Mouse (Mus musculus): Measurements from ENCODE around the gene Sptan1. TPM values are rescaled to one million over a fixed set of nuclear protein-coding genes. Genes with fewer than 3 reads are reported as not detected.

The Sptan1 gene
- polyA plus RNA-seq, 1 experiment from 2014 or later, result 98.4 TPM

GRCm38 (mm10) chr2:29944723-29945122, 20.6 kb upstream of the Sptan1 start:
- Histone ChIP-seq H3K9me3 (ENCODE audit: control insufficient read depth, low read length) (no peaks in the 10 kb centered on the region), H3K27ac (ENCODE audit: low read length) (peak overlapping the region; percentile 93), H3K36me3 (ENCODE audit: control insufficient read depth, insufficient read depth, low read length) (peaks cover 55% of the 10 kb centered on the region), H3K4me2 (ENCODE audit: low read depth, low read length) (0 out of 2 replicates have a peak overlapping the region, but pooled peaks have one; percentile 12), H3K9ac (ENCODE audit: low read length) (no peak overlapping the region), H3K27me3 (ENCODE audit: control insufficient read depth, insufficient read depth, low read depth, low read length) (no peaks in the 10 kb centered on the region), H3K4me1 (replicated peaks; ENCODE audit: control insufficient read depth, insufficient read depth, low read length) (peaks cover 4% of the 10 kb centered on the region; the same call in 1 of the 2 replicates), H3K4me3 (ENCODE audit: low read length) (no peak overlapping the region)
- peak; percentile 91 for ATAC-seq (ENCODE audit: low read depth)
- 34% methylated on average over 1 of the region's 1 CpGs for WGBS

GRCm38 (mm10) chr2:29948896-29949295, 16.5 kb upstream of the Sptan1 start:
- Histone ChIP-seq H3K9ac (ENCODE audit: low read length) (no peak overlapping the region), H3K4me3 (ENCODE audit: low read length) (no peak overlapping the region), H3K9me3 (ENCODE audit: control insufficient read depth, low read length) (no peaks in the 10 kb centered on the region), H3K4me2 (ENCODE audit: low read depth, low read length) (no peak overlapping the region), H3K36me3 (ENCODE audit: control insufficient read depth, insufficient read depth, low read length) (peaks cover 52% of the 10 kb centered on the region), H3K4me1 (replicated peaks; ENCODE audit: control insufficient read depth, insufficient read depth, low read length) (peaks cover 4% of the 10 kb centered on the region; the same call in 1 of the 2 replicates), H3K27ac (ENCODE audit: low read length) (no peak overlapping the region), H3K27me3 (ENCODE audit: control insufficient read depth, insufficient read depth, low read depth, low read length) (no peaks in the 10 kb centered on the region)
- ATAC-seq (ENCODE audit: low read depth), result no peak
- WGBS, result 87% methylated on average over 5 of the region's 5 CpGs

GRCm38 (mm10) chr2:29961246-29961645, 4.1 kb upstream of the Sptan1 start:
- Histone ChIP-seq H3K9ac (ENCODE audit: low read length) (no peak overlapping the region), H3K27me3 (ENCODE audit: control insufficient read depth, insufficient read depth, low read depth, low read length) (no peaks in the 10 kb centered on the region), H3K36me3 (ENCODE audit: control insufficient read depth, insufficient read depth, low read length) (peaks cover 16% of the 10 kb centered on the region), H3K4me1 (replicated peaks; ENCODE audit: control insufficient read depth, insufficient read depth, low read length) (peaks cover 11% of the 10 kb centered on the region), H3K4me2 (ENCODE audit: low read depth, low read length) (no peak overlapping the region), H3K9me3 (ENCODE audit: control insufficient read depth, low read length) (no peaks in the 10 kb centered on the region), H3K4me3 (ENCODE audit: low read length) (no peak overlapping the region), H3K27ac (ENCODE audit: low read length) (no peak overlapping the region)
- WGBS, result 97% methylated on average over 7 of the region's 7 CpGs
- no peak for ATAC-seq (ENCODE audit: low read depth)

- Histone ChIP-seq H3K4me1 (replicated peaks; ENCODE audit: control insufficient read depth, insufficient read depth, low read length) (peaks cover 28% of the 10 kb centered on the region), H3K4me3 (ENCODE audit: low read length) (peak overlapping the region; percentile 94), H3K9ac (ENCODE audit: low read length) (peak overlapping the region; percentile 78), H3K27me3 (ENCODE audit: control insufficient read depth, insufficient read depth, low read depth, low read length) (no peaks in the 10 kb centered on the region), H3K4me2 (ENCODE audit: low read depth, low read length) (peak overlapping the region; percentile 70), H3K36me3 (ENCODE audit: control insufficient read depth, insufficient read depth, low read length) (no peaks in the 10 kb centered on the region; the same call in 1 of the 2 replicates), H3K9me3 (ENCODE audit: control insufficient read depth, low read length) (no peaks in the 10 kb centered on the region), H3K27ac (ENCODE audit: low read length) (peak overlapping the region; percentile 95)
- 11% methylated on average over 10 of the region's 10 CpGs for WGBS
- ATAC-seq (ENCODE audit: low read depth), result no peak
These were observed 758 bp upstream of the Sptan1 start for GRCm38 (mm10) chr2:29964354-29965249.

- H3K4me1 ChIP-seq (replicated peaks; ENCODE audit: control insufficient read depth, insufficient read depth, low read length), result peaks cover 28% of the 10 kb centered on the region
- no peaks in the 10 kb centered on the region for H3K9me3 ChIP-seq (ENCODE audit: control insufficient read depth, low read length)
- H3K27me3 ChIP-seq (ENCODE audit: control insufficient read depth, insufficient read depth, low read depth, low read length), result no peaks in the 10 kb centered on the region
- WGBS, result under 1% methylated on average over 36 of the region's 41 CpGs
- peak overlapping the region; percentile 95 for H3K27ac ChIP-seq (ENCODE audit: low read length)
- peak overlapping the region; percentile 70 for H3K4me2 ChIP-seq (ENCODE audit: low read depth, low read length)
- ATAC-seq (ENCODE audit: low read depth), result peak; percentile 11; the same call in 1 of the 2 replicates
- peak overlapping the region; percentile 98 for H3K9ac ChIP-seq (ENCODE audit: low read length)
- H3K4me3 ChIP-seq (ENCODE audit: low read length), result peak overlapping the region; percentile 94
- no peaks in the 10 kb centered on the region for H3K36me3 ChIP-seq (ENCODE audit: control insufficient read depth, insufficient read depth, low read length)
These were observed 546 bp downstream of the Sptan1 start for GRCm38 (mm10) chr2:29965906-29966305.

- H3K4me3 ChIP-seq (ENCODE audit: low read length), result peak overlapping the region; percentile 94
- no peaks in the 10 kb centered on the region for H3K27me3 ChIP-seq (ENCODE audit: control insufficient read depth, insufficient read depth, low read depth, low read length)
- ATAC-seq (ENCODE audit: low read depth), result no peak
- H3K4me1 ChIP-seq (replicated peaks; ENCODE audit: control insufficient read depth, insufficient read depth, low read length), result peaks cover 32% of the 10 kb centered on the region
- no peaks in the 10 kb centered on the region for H3K9me3 ChIP-seq (ENCODE audit: control insufficient read depth, low read length)
- peak overlapping the region; percentile 98 for H3K9ac ChIP-seq (ENCODE audit: low read length)
- 57% methylated on average over 2 of the region's 2 CpGs for WGBS
- no peak overlapping the region for H3K27ac ChIP-seq (ENCODE audit: low read length)
- H3K36me3 ChIP-seq (ENCODE audit: control insufficient read depth, insufficient read depth, low read length), result no peaks in the 10 kb centered on the region
- H3K4me2 ChIP-seq (ENCODE audit: low read depth, low read length), result peak overlapping the region; percentile 70
These were observed 1.5 kb downstream of the Sptan1 start for GRCm38 (mm10) chr2:29966826-29967225.

- 0 out of 2 replicates have a peak overlapping the region, but pooled peaks have one; percentile 18 for H3K4me3 ChIP-seq (ENCODE audit: low read length)
- 46% methylated on average over 5 of the region's 5 CpGs for WGBS
- no peaks in the 10 kb centered on the region for H3K27me3 ChIP-seq (ENCODE audit: control insufficient read depth, insufficient read depth, low read depth, low read length)
- no peak overlapping the region for H3K27ac ChIP-seq (ENCODE audit: low read length)
- peak overlapping the region; percentile 39; the same call in 1 of the 2 replicates for H3K9ac ChIP-seq (ENCODE audit: low read length)
- H3K9me3 ChIP-seq (ENCODE audit: control insufficient read depth, low read length), result no peaks in the 10 kb centered on the region
- peaks cover 41% of the 10 kb centered on the region for H3K4me1 ChIP-seq (replicated peaks; ENCODE audit: control insufficient read depth, insufficient read depth, low read length)
- ATAC-seq (ENCODE audit: low read depth), result no peak
- peak overlapping the region; percentile 70; the same call in 1 of the 2 replicates for H3K4me2 ChIP-seq (ENCODE audit: low read depth, low read length)
- no peaks in the 10 kb centered on the region for H3K36me3 ChIP-seq (ENCODE audit: control insufficient read depth, insufficient read depth, low read length)
These were observed 2.4 kb downstream of the Sptan1 start for GRCm38 (mm10) chr2:29967768-29968167.

GRCm38 (mm10) chr2:29968638-29969037, 3.3 kb downstream of the Sptan1 start:
- Histone ChIP-seq H3K4me2 (ENCODE audit: low read depth, low read length) (no peak overlapping the region), H3K4me3 (ENCODE audit: low read length) (no peak overlapping the region), H3K4me1 (replicated peaks; ENCODE audit: control insufficient read depth, insufficient read depth, low read length) (peaks cover 41% of the 10 kb centered on the region), H3K27ac (ENCODE audit: low read length) (no peak overlapping the region), H3K36me3 (ENCODE audit: control insufficient read depth, insufficient read depth, low read length) (no peaks in the 10 kb centered on the region), H3K9ac (ENCODE audit: low read length) (no peak overlapping the region), H3K27me3 (ENCODE audit: control insufficient read depth, insufficient read depth, low read depth, low read length) (no peaks in the 10 kb centered on the region), H3K9me3 (ENCODE audit: control insufficient read depth, low read length) (no peaks in the 10 kb centered on the region)
- WGBS, result 41% methylated on average over 5 of the region's 5 CpGs
- ATAC-seq (ENCODE audit: low read depth), result no peak

GRCm38 (mm10) chr2:29971838-29972635, 6.7 kb downstream of the Sptan1 start:
- Histone ChIP-seq H3K36me3 (ENCODE audit: control insufficient read depth, insufficient read depth, low read length) (peaks cover 2% of the 10 kb centered on the region; the same call in 1 of the 2 replicates), H3K27ac (ENCODE audit: low read length) (peak overlapping the region; percentile 73), H3K27me3 (ENCODE audit: control insufficient read depth, insufficient read depth, low read depth, low read length) (no peaks in the 10 kb centered on the region), H3K9ac (ENCODE audit: low read length) (no peak overlapping the region), H3K4me3 (ENCODE audit: low read length) (no peak overlapping the region), H3K4me2 (ENCODE audit: low read depth, low read length) (no peak overlapping the region), H3K4me1 (replicated peaks; ENCODE audit: control insufficient read depth, insufficient read depth, low read length) (peaks cover 30% of the 10 kb centered on the region), H3K9me3 (ENCODE audit: control insufficient read depth, low read length) (no peaks in the 10 kb centered on the region)
- peak; percentile 75 for ATAC-seq (ENCODE audit: low read depth)
- WGBS, result 56% methylated on average over 9 of the region's 9 CpGs
